8 mouse cellular contexts compared by ENCODE assay signal in the genomic region with DNA sequence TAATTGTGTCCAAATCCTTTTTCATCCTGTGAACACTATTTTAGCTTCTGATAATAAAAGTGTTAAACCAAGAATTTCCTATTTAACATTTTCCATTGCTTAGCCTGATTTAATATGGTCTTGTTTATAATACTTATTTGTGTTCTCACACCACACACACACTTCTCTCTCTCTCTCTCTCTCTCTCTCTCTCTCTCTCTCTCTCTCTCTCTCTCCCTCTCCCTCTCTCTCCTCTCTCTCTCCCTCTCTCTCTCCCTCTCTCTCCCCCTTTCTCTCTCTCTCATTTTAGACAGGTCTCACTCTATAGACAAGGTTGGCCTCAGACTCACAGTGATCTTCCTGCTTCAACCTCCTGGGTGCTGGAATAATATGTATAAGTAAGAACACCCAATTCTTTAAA. TPM values are rescaled to one million over a fixed set of nuclear protein-coding genes. Genes with fewer than 3 reads are reported as not detected.
DNase-seq lines count a peak whose midpoint lies in the region; ATAC-seq and TF ChIP-seq lines count a peak whose summit lies in the region.

No protein-coding gene starts in this region.

- no peak for TF ChIP-seq POLR2A in cerebellum, adult 2 months (IDR thresholded peaks at IDR 0.05; ENCODE audit: borderline replicate concordance, insufficient read depth, low read length)

- H3K9ac ChIP-seq in neural tube, embryonic 11.5 days (ENCODE audit: low read length): no peak overlapping the region
- no peak overlapping the region for H3K9ac ChIP-seq in liver, embryonic 14.5 days (replicated peaks)
- H3K9ac ChIP-seq in stomach, postnatal 0 days (ENCODE audit: low read length): no peak overlapping the region

- no peaks in the 10 kb centered on the region for H3K27me3 ChIP-seq in cerebellum, adult 2 months (ENCODE audit: control insufficient read depth, insufficient read depth, low read length)
- no peaks in the 10 kb centered on the region for H3K27me3 ChIP-seq in neural tube, embryonic 11.5 days (ENCODE audit: control insufficient read depth, insufficient read depth, low read length)
- H3K27me3 ChIP-seq in liver, embryonic 14.5 days (ENCODE audit: control insufficient read depth, insufficient read depth, low read length): no peaks in the 10 kb centered on the region
- H3K27me3 ChIP-seq in stomach, postnatal 0 days (ENCODE audit: control insufficient read depth, insufficient read depth, low read length): no peaks in the 10 kb centered on the region

- no peak for TF ChIP-seq CTCF in cerebellum, adult 2 months (IDR thresholded peaks at IDR 0.05; ENCODE audit: borderline replicate concordance, insufficient read depth, low read depth, low read length)
- TF ChIP-seq CTCF in liver, embryonic 14.5 days (IDR thresholded peaks at IDR 0.05; ENCODE audit: low read depth): no peak
- TF ChIP-seq CTCF in stomach, postnatal 0 days (IDR thresholded peaks at IDR 0.05; ENCODE audit: low read depth): no peak

- ATAC-seq in neural tube, embryonic 11.5 days (ENCODE audit: insufficient read depth, low FRiP score, low TSS enrichment): no peak
- ATAC-seq in liver, embryonic 14.5 days (ENCODE audit: insufficient read depth): no peak
- no peak for ATAC-seq in stomach, postnatal 0 days (ENCODE audit: low FRiP score, low TSS enrichment)
- ATAC-seq in CD4-positive, CD25-positive, alpha-beta regulatory T cell, adult 4 months: no peak

- peak overlapping the region; percentile 63 for H3K4me3 ChIP-seq in cerebellum, adult 2 months (replicated peaks; ENCODE audit: insufficient read depth, low read depth, low read length)
- no peak overlapping the region for H3K4me3 ChIP-seq in neural tube, embryonic 11.5 days (ENCODE audit: low read depth, low read length)
- H3K4me3 ChIP-seq in liver, embryonic 14.5 days (ENCODE audit: insufficient read depth in 1 of 2, low read depth in 2 of 2, low read length in 2 of 2): 0 out of 4 replicates have a peak overlapping the region, but pooled peaks of 1 of the 2 experiments have one; percentile 54
- peak overlapping the region; percentile 42; the same call in 1 of the 2 replicates for H3K4me3 ChIP-seq in stomach, postnatal 0 days (ENCODE audit: low read depth, low read length)

- no peaks in the 10 kb centered on the region for H3K9me3 ChIP-seq in neural tube, embryonic 11.5 days (ENCODE audit: control insufficient read depth, low read length)
- no peaks in the 10 kb centered on the region for H3K9me3 ChIP-seq in liver, embryonic 14.5 days (ENCODE audit: control insufficient read depth, low read length)
- H3K9me3 ChIP-seq in stomach, postnatal 0 days (ENCODE audit: control insufficient read depth, low read length): no peaks in the 10 kb centered on the region

- no peak for DNase-seq in cerebellum, adult 2 months
- no peak for DNase-seq in cerebellum, postnatal 14 days
- no peak for DNase-seq in neural tube, embryonic 11.5 days (ENCODE audit: low spot score)
- no peak for DNase-seq in neural tube, embryonic 10.5 days (ENCODE audit: extremely low spot score, low spot score)
- DNase-seq in liver, embryonic 14.5 days (ENCODE audit: low read depth in 3 of 3, low spot score in 3 of 3): no peak
- no peak for DNase-seq in stomach, postnatal 0 days (ENCODE audit: low spot score)
- DNase-seq in kidney, postnatal 4 days: no peak

- no peak for TF ChIP-seq EP300 in liver, embryonic 14.5 days (IDR thresholded peaks at IDR 0.05; ENCODE audit: low read depth)
- no peak for TF ChIP-seq EP300 in stomach, postnatal 0 days (optimal IDR thresholded peaks at IDR 0.05)

- no peaks in the 10 kb centered on the region for H3K36me3 ChIP-seq in neural tube, embryonic 11.5 days (ENCODE audit: control insufficient read depth, insufficient read depth, low read length)
- no peaks in the 10 kb centered on the region for H3K36me3 ChIP-seq in liver, embryonic 14.5 days (replicated peaks; ENCODE audit: control insufficient read depth, insufficient read depth, low read depth)
- H3K36me3 ChIP-seq in stomach, postnatal 0 days (ENCODE audit: control insufficient read depth, insufficient read depth, low read length): no peaks in the 10 kb centered on the region

- no peak overlapping the region for H3K27ac ChIP-seq in cerebellum, adult 2 months (ENCODE audit: insufficient read depth, low read length)
- no peak overlapping the region for H3K27ac ChIP-seq in neural tube, embryonic 11.5 days (ENCODE audit: low read depth, low read length)
- H3K27ac ChIP-seq in liver, embryonic 14.5 days: no peak overlapping the region
- H3K27ac ChIP-seq in stomach, postnatal 0 days (replicated peaks): no peak overlapping the region

- peak overlapping the region; percentile 72 for H3K4me2 ChIP-seq in neural tube, embryonic 11.5 days (ENCODE audit: low read depth)
- H3K4me2 ChIP-seq in liver, embryonic 14.5 days (ENCODE audit: low read depth): peak overlapping the region; percentile 69; the same call in 1 of the 2 replicates
- H3K4me2 ChIP-seq in stomach, postnatal 0 days (replicated peaks; ENCODE audit: low read depth): peak overlapping the region; percentile 65

- H3K4me1 ChIP-seq in cerebellum, adult 2 months (ENCODE audit: control insufficient read depth, insufficient read depth, low read length): peaks cover 3% of the 10 kb centered on the region
- H3K4me1 ChIP-seq in neural tube, embryonic 11.5 days (ENCODE audit: control insufficient read depth, insufficient read depth, low read length): peaks cover 3% of the 10 kb centered on the region; the same call in 1 of the 2 replicates
- H3K4me1 ChIP-seq in liver, embryonic 14.5 days (replicated peaks; ENCODE audit: control insufficient read depth in 2 of 2, insufficient read depth in 2 of 2, low read length in 1 of 2): peaks cover 0 to 6% of the 10 kb centered on the region in 2 experiments; a peak in 2 of 4 replicates
- no peaks in the 10 kb centered on the region for H3K4me1 ChIP-seq in stomach, postnatal 0 days (replicated peaks; ENCODE audit: control insufficient read depth, insufficient read depth)

RNA-seq across cellular contexts. Expression of a gene that starts 1.0 kb away (rescaled TPM):
- polyA plus RNA-seq in cerebellum, adult 2 months (2012; rRNA removed): 8.9 and 9.0 TPM in 2 replicates
- 4.1 and 4.6 TPM in 2 replicates for polyA plus RNA-seq in neural tube, embryonic 11.5 days (2014; fragmentation: Nextera tagmentation; extraction: Ambion mirVana)
- 0.90 and 1.1 TPM in 2 replicates for polyA plus RNA-seq in liver, embryonic 14.5 days (2012; rRNA removed)
- 1.3 and 1.6 TPM in 2 replicates for polyA plus RNA-seq in liver, embryonic 14.5 days (2014; fragmentation: Nextera tagmentation; extraction: Ambion mirVana)
- polyA plus RNA-seq in stomach, postnatal 0 days (2015; fragmentation: Nextera tagmentation; extraction: Ambion mirVana): 3.4 and 3.8 TPM in 2 replicates
- 10 to 100 TPM; 35.6 to 44.2 TPM for polyA plus RNA-seq in CD4-positive, CD25-positive, alpha-beta regulatory T cell, adult 4 months (2017; shearing (Covaris generic))
